Mouse (Mus musculus): ENCODE results near the gene Qrich2.
"Not testable (repeated sequence)": the region's sequence is repeated elsewhere in the genome, so short reads cannot be mapped to it uniquely, and the experiment has no call there.

Qrich2 gene

DNA sequence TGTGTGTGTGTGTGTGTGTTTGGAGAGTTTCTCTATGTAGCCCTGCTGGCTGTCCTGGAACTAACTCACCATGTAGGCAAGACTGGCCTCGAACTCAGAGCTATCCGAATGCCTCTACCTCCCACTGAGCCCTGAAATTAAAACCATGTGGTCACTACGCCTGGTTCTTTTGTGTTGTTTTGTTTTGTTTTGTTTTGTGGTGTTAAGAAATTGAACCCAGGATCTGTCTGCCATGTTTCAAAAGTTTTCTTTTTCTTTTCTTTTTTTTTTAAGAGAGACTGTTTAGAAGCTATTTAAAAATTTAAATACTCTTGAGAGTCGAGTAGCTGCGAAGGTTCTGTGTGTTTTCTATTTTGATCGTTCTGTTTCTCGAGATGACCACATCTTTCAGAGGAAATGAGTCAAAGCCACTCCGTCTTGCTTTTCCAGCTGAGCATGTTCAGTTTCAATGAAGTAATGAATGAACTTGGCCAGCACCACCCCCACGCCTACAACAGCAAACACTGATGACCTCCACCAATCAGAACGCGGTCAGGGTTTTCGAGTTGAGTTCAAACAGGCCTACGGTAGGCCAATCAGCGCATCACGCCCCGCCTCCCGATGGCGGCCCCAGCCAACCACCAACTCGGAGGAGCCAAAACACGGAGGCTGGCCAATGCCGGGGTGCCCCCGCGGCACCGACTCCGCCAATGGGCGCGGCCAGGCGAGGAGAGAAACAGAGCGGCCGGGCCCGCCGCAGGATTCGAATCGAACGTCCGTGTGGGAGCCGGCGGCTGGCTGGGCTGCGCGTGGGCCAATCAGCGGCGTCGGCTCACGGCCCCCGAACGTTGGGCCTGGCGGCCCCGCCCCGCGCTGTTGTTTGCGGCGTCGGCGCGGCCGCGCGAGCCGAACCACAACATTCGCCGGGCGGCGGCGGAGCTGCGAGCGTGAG is 32.4 kb downstream of the Qrich2 start, which contains the start of gene Ubald2:
Ubald2 (plus strand) TSS at position 739 of the 931 bp plus-strand sequence.
- in situ Hi-C loops (cut with MboI; ENCODE audit: unreplicated experiment in 2 of 2): no loop called here

DNA sequence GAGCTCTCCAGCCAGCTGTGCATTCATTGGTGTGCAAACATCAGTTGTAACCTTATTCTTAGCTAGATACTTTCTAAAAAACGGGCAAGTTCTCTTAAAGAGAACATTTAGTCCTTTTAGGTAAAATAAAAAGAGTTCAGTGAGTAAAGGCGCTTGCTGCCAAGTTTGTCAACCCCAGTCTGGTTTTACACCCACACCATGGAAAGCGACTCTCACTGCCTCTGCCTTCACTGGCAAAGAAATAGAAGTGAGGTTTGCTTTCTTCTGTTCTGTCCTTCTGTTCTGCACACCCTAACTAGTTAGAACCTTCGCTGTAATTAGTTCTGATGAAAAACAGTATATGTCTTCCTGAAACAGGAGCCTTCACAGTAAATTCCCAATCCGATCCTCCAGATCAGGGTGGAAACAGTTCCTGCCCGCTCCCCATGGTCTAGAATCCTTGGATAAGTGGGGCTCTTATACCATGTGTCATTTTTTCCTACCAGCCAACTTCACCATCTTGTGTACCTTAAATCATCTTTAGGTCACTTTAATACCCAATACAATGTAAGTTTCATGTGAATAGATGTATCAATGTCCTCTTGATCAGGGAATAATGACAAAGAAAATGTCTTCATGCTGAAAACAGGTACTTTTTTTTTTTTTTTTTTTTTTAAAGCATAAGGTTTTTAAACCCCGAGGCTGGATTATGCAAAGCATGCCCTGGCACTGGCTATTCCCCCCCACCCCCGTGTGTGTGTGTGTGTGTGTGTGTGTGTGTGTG is 33.3 kb downstream of the Qrich2 start:
- in situ Hi-C loops (cut with MboI; ENCODE audit: unreplicated experiment in 2 of 2): no loop called here

- in situ Hi-C loops (cut with MboI; ENCODE audit: unreplicated experiment in 2 of 2): no loop called here
Observed at GRCm38 (mm10) chr11:116432127-116432526, 33.9 kb downstream of the Qrich2 start.

- in situ Hi-C loops (cut with MboI; ENCODE audit: unreplicated experiment in 2 of 2): no loop called here
Observed at GRCm38 (mm10) chr11:116431428-116432077, 34.5 kb downstream of the Qrich2 start.

DNA sequence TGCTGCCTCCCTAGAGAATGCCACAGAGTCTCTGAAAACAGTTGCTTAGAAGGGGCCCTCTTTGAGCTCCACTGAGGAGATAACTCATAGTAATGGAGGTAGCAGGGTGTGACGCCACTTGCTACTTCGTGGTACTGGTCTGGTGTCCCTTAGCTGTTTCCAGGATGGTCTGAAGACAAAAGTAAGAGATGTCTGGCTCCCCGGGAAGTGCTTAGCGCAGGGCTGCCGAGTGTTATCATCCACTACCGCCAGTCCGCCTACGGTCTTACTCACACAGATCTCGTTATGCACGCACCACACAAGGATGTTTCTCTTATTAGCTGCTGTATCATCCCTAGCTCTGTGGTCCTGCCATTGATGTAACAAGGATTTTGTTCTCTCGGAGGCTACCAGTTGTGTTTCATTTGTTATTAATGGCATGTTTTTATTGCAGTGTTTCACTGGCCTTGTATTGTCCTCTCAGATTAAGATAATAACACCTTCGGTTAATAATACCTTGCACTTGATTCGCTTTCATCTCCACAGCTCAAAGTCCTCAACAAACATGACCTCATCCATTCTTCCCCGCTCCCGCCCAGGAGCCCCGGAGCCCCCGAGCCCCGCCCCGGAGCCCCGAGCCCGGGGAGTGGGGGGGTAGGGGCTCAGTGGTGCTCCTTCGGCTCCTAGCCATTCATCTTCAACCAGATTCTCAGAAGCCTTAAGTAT is 35.2 kb downstream of the Qrich2 start:
- in situ Hi-C loops (cut with MboI; ENCODE audit: unreplicated experiment in 2 of 2): no loop called here

GRCm38 (mm10) chr11:116429862-116430613 is 36.0 kb downstream of the Qrich2 start:
- in situ Hi-C loops (cut with MboI; ENCODE audit: unreplicated experiment in 2 of 2): no loop called here

DNA sequence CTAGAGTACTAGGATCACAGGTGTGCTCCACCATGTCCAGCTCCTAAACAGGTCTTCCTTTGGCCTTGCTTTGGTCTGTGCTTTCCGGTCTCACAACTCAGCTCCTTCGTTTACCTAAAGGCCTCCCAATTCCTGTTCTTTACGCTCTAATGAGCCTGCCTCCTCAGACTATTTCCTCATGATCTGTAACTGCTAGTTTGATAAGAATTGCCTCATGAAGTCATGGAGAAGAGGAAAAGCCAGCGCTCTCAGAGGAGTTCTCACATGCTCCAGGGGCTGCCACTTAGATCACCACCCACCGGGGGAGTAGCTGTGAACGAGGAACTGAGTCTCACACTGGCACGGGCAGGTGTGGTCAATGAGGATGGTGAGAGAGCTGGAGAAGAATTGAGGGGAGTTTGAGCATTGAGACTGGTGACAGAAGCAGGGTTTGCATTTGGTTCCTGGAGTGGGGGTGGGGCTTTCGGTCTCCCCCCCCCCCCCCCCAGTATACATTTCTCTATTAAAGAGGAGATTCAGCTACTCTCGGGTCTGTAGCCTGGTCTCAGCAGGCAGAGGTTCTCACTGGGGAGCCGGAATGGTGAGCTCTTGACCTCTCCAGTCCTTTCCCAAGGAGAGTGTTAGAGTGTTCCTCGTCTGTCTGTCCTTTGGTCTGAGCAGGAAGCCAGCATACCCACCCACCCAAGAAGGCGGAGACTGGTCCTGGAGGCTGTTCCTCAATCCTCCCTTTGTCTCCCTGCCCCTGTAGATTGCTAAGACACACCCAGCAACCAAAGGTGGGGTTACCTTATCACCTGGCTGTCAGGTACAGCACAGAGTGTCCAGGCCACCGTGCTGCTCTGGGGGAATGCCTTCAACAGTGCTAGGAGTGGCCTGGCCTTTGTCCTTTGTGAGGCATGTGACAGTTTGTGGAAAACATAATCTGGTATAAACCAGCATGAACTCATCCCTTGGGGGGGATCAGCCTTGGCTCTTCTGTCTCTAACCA is 36.9 kb downstream of the Qrich2 start:
- in situ Hi-C loops (cut with MboI; ENCODE audit: unreplicated experiment in 2 of 2): no loop called here

DNA sequence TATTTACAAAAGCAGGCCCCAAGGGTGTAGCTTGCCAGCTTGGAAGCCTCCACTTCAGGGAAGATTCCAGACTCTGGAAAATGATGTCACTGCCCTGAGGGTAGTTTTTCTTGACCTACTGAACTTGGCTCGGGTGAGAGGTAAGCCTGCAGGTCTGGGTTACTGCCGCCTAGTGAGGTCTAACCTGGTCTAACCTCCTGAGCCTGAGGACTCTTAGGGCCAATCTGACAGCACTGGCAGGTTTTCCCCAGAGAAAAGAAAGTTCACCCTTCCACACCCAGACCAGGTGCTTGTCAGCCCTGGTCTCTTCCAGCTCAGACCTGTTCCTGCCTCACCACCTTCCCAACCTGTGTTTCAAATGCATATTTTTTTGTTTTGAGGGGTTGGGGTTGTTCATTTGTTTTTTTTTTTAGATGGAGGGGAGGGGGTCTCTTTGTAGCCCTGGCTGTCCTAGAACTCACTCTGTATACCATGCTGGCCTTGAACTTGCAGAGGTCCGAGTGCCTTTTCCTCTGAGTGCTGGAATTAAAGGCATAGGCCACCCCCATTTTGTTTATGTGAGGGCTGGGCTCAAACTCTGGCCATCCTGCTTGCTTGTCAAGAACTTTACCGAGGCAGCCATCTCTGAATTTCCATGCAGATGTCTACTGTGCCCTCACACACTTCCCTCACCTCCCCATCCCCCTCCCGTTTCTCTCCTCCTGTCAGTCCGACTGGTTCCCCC is 39.0 kb downstream of the Qrich2 start:
- in situ Hi-C loops (cut with MboI; ENCODE audit: unreplicated experiment in 2 of 2): no loop called here

DNA sequence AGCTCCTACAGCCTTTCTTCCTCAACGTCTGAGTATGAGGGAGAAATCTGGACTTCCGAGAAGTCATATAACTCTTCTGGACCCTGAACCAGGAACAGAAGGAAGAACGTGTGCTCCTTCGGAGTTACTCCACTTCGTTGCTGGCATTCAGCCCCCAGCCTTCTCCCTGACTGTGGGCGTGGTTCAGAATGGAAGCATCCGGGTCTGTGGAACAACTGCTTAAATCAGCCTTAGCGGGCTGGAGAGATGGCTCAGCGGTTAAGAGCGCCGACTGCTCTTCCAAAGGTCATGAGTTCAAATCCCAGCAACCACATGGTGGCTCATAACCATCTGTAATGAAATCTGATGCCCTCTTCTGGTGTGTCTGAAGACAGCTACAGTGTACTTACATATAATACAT is 39.7 kb downstream of the Qrich2 start:
- in situ Hi-C loops (cut with MboI; ENCODE audit: unreplicated experiment in 2 of 2): not testable (repeated sequence)

DNA sequence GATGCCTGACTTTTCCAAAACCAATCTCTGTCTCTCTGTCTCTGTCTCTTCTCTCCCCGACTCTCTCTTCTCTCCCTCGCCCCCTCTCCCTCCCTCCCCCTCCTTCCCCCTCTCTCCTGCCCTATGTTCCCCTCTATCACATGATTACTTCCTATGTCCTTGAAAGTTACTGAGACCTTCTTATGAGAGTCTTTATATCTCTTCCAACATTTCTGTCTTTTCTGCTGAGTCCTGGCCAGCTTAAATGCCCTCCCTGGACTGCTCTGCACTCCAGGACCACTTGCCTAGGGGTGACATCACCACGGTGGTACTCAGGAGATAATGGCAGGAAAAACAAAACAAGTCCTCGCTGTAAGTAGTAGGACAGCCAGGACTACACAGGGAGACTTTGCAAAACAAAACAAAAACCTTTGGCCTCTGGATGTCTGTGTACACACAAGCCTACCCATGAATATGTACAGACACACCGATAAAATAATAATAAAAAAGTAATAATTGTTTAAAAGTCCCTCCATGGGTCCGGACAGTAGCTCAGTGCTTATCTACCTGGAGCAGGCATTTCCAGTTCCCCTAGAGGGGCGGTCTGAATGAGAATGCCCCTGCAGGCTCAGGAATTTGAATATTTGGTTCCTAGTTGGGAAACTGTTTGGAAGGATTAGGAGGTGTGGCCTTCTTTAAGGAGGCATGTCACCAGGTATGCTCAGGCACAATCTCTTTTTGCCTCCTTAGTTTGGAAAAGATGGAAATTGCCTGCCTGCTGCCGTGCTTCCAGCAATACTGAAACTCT is 41.2 kb downstream of the Qrich2 start:
- in situ Hi-C loops (cut with MboI; ENCODE audit: unreplicated experiment in 2 of 2): no loop called here

DNA sequence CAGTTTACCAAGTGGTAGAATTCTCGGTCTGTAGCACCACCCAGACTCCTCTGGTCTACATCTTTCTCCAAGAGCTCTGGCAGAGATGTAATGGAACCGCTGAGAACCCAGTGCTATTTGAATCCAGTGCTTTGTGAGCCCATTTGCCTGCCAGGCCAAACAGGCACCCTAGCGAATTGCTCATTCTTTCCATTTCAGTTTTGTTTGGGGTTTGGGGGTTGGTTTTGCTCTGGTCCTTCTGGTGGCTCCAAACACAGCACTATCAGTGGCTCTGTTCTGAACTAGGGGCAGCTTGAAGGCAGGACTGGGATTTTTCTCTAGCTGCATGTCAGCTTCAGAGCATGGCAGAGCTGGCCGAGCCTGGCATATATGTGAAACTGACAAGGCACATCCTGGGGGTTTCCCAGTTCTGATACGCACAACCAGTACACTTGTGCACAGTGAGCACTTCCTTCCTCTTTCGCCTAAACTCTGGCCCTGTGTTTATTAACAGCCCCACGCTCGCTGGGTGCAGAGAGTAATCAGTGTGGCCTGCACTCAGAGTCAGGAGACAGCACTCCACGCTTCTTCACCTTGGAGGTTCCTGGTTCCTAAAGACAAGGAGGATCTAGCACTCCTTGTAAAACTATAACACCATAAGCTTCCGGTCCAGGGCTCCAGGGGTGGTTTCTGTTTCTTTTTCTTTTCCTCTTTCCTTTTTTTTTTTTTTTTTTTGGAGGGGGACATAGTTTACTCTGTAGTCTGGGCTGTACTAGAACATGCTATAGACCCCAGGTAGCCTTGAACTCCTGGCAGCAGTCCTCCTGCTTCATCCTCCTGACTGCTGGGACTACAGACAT is 42.0 kb downstream of the Qrich2 start:
- in situ Hi-C loops (cut with MboI; ENCODE audit: unreplicated experiment in 2 of 2): no loop called here

DNA sequence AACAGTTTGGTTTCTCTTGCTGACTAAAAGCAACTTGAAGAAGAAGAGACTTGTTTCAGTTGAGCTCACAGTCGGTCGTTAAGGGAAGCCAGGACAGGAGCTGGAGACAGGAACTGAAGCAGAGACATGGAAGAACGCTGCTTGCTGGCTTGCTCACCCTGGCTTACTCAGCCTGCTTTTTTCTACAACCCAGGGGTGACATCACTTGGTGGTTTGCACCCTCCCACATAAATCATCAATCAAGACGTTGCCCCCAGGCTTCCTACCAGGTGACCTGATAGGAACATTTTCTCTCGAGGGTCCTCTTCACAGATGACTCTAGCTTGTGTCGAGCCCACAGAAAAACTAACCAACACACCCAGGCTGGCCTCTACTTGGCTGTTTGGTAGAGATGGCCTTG is 42.8 kb downstream of the Qrich2 start:
- in situ Hi-C loops (cut with MboI; ENCODE audit: unreplicated experiment in 2 of 2): no loop called here

GRCm38 (mm10) chr11:116422562-116422961 is 43.5 kb downstream of the Qrich2 start:
- in situ Hi-C loops (cut with MboI; ENCODE audit: unreplicated experiment in 2 of 2): no loop called here

- in situ Hi-C loops (cut with MboI; ENCODE audit: unreplicated experiment in 2 of 2): no loop called here
Observed at GRCm38 (mm10) chr11:116421102-116421501, 44.9 kb downstream of the Qrich2 start.

GRCm38 (mm10) chr11:116418841-116419462 is 47.1 kb downstream of the Qrich2 start:
- in situ Hi-C loops (cut with MboI; ENCODE audit: unreplicated experiment in 2 of 2): loop anchor here in 1 of 2 experiments (5.0 kb wide), 1 partner anchor 57 kb away; no protein-coding TSS in a partner anchor
